Mouse (Mus musculus) olfactory bulb, adult 2 months (tissue): ENCODE results near the gene Kcnb1. TPM values are rescaled to one million over a fixed set of nuclear protein-coding genes. Genes with fewer than 3 reads are reported as not detected.

ENCODE experiments used
- H3K27ac ChIP-seq: fragments of 200-500 bp; 2 replicates; pipeline ENCODE4 v1.5.1; 2012; ENCODE audit warnings: low read depth, low read length; ENCODE audit not compliant: insufficient read depth
- H3K4me1 ChIP-seq: fragments of 200-500 bp; 2 replicates; pipeline ENCODE4 v1.6.1; 2012; ENCODE audit warnings: low read length; ENCODE audit not compliant: control insufficient read depth, insufficient read depth
- H3K4me3 ChIP-seq: fragments of 200-500 bp; 2 replicates; pipeline ENCODE4 v1.5.1; 2012; ENCODE audit warnings: mild to moderate bottlenecking, low read depth, low read length, moderate library complexity; ENCODE audit not compliant: insufficient read depth
- CTCF ChIP-seq: fragments of 200-500 bp; IDR thresholded peaks from 2 replicates; pipeline ENCODE4 v1.5.1; 2012; ENCODE audit warnings: low read depth, mild to moderate bottlenecking, low read length, moderate library complexity; ENCODE audit not compliant: insufficient read depth
- POLR2A ChIP-seq: fragments of 200-500 bp; IDR thresholded peaks from 2 replicates; pipeline ENCODE4 v1.6.1; 2012; ENCODE audit warnings: mild to moderate bottlenecking, low read depth, low read length, moderate library complexity; ENCODE audit not compliant: insufficient read depth
- WGBS: fragments of 180-500 bp; shearing (Covaris S2); methylation state at CpG from one replicate; pipeline ENCODE4 v1.1.7; 2018; 5-methylcytosine and 5-hydroxymethylcytosine counted together
- polyA plus RNA-seq: library from polyadenylated mRNA; stranded (reverse); fragments of >200 nt; gene quantifications from 2 replicates; pipeline ENCODE4 v1.2.4, GENCODE M21; 2012; ENCODE audit warnings: low replicate concordance; ENCODE audit not compliant: missing spikeins, insufficient read depth, insufficient read length

Kcnb1 gene
- polyA plus RNA-seq, 1 experiment, result 145 TPM

DNA sequence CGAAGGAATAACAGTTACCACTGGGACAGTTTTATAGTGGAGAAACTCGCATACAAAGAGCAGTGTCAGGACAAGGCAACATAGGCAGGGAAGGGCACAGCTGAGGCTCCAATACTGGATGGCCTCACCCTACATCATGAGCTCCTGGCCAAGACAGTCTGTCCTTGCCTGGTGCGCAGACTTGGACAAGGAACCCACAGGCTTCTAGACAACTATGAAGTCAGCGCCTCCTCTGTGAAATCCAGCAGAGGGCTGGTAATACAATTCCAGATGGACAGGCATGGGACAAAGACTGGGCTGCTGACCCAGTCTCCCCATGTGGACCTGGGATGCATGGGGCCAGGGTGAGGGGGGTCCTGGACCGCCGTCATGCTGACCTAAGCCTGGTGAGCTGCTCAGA, 34.2 kb upstream of the Kcnb1 start:
- 89% methylated on average over 6 of the region's 6 CpGs for WGBS
- H3K4me3 ChIP-seq, result no peak overlapping the region
- no peaks in the 10 kb centered on the region for H3K4me1 ChIP-seq
- no peak overlapping the region for H3K27ac ChIP-seq
- TF ChIP-seq POLR2A (no peak), CTCF (no peak)

- 22% methylated on average over 7 of the region's 7 CpGs for WGBS
- no peak; the same call in 1 of the 2 replicates for TF ChIP-seq CTCF
- TF ChIP-seq POLR2A, result no peak
Observed at GRCm38 (mm10) chr2:167222152-167222551, 32.2 kb upstream of the Kcnb1 start.

DNA sequence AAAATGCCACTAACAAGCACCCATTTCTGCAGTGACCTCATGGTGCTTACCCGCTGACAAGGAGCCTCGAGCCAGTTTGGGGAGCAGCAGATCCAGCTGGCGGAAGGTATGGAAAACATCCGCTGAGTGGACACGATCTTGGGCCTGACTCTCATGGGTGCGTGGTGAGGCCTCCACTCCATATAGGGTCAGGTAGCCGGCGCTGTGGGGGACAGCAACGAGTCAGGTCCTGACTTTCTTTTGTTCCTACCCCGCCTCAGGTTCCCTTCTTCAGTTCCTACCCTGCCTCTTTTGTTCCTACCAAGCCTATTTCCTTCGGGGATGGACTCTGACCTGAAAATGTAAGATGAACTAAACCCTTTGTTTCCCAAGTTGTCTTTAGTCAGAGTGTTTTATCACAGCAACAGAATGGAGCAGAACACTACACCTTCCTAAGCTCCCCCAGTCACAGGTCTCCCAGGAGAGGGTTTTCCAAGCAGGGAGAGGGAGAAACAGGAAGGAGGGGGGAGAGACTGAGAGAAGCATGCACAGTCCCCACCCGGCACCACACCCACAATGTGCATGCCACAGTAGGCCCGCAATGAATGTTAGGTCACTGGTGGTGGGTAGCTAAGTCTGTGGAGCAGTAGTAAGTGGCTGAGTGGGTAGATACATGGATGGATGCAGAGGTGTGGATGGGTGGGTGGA, 31.3 kb upstream of the Kcnb1 start:
- H3K4me3 ChIP-seq, result no peak overlapping the region
- TF ChIP-seq CTCF, result no peak
- TF ChIP-seq POLR2A, result no peak
- no peaks in the 10 kb centered on the region for H3K4me1 ChIP-seq
- 83% methylated on average over 13 of the region's 13 CpGs for WGBS
- H3K27ac ChIP-seq, result no peak overlapping the region

More at GRCm38 (mm10) chr2:167222152-167222551, 32.2 kb upstream of the Kcnb1 start:
- Histone ChIP-seq H3K4me3 (no peak overlapping the region), H3K4me1 (no peaks in the 10 kb centered on the region), H3K27ac (no peak overlapping the region)

GRCm38 (mm10) chr2:167220736-167221135, 30.8 kb upstream of the Kcnb1 start:
- TF ChIP-seq CTCF, result no peak
- no peak for TF ChIP-seq POLR2A
- no peaks in the 10 kb centered on the region for H3K4me1 ChIP-seq
- H3K27ac ChIP-seq, result no peak overlapping the region
- no peak overlapping the region for H3K4me3 ChIP-seq
- 89% methylated on average over 5 of the region's 5 CpGs for WGBS

- Histone ChIP-seq H3K27ac (no peak overlapping the region), H3K4me3 (no peak overlapping the region), H3K4me1 (no peaks in the 10 kb centered on the region)
- TF ChIP-seq POLR2A, result no peak
- peak; percentile 60 for TF ChIP-seq CTCF
- WGBS, result 30% methylated on average over 8 of the region's 8 CpGs
Observed at GRCm38 (mm10) chr2:167219154-167219775, 29.3 kb upstream of the Kcnb1 start.

DNA sequence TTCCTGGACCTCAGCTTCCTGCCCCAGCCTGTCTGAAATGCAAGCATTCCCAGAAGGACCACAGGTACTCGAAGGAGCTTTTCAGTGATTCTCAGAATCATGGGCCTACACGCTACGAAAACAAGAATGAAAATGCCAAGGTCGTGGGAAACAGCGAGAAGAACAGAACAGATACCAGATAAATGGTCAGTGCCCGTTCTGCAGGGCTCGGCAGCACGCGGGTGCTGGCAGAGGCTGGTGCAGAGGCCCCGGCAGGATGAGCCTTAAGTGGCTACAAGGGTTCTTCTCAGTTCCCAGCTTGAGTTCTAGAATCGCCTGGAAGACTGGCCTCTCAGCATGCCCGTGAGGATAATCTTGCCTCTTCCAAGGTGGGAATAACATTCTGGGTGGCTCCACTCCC, 23.7 kb upstream of the Kcnb1 start:
- WGBS, result 95% methylated on average over 12 of the region's 12 CpGs
- H3K4me1 ChIP-seq, result 0 out of 2 replicates have a peak, but pooled peaks cover 4% of the 10 kb centered on the region
- TF ChIP-seq POLR2A, result no peak
- no peak for TF ChIP-seq CTCF
- no peak overlapping the region for H3K27ac ChIP-seq
- no peak overlapping the region for H3K4me3 ChIP-seq

GRCm38 (mm10) chr2:167213076-167213475, 23.1 kb upstream of the Kcnb1 start:
- Histone ChIP-seq H3K4me3 (no peak overlapping the region), H3K27ac (no peak overlapping the region), H3K4me1 (0 out of 2 replicates have a peak, but pooled peaks cover 4% of the 10 kb centered on the region)
- no peak for TF ChIP-seq CTCF
- no peak for TF ChIP-seq POLR2A
- 89% methylated on average over 3 of the region's 3 CpGs for whole genome bisulfite sequencing

DNA sequence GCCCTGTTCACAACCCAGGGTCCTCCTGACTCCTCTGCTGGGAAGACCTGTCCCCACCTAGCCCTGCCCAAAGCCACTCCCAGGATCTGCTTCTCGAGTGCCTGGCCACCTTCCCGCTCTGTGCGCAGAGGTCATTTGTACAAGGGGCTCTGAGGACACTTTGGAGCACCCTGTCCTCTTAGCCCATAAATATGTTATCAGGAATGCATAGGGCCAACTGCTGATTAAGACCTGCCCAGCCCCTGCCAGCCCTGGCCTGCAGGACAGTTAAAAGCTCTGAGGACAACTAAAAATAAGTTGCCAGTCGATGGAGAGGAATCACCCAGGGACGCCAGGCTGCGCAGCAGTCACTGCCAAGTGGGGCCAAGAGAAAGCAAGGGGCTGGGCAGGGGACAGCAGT, 22.6 kb upstream of the Kcnb1 start:
- 94% methylated on average over 6 of the region's 6 CpGs for WGBS

GRCm38 (mm10) chr2:167212089-167212488, 22.1 kb upstream of the Kcnb1 start:
- TF ChIP-seq CTCF (no peak), POLR2A (no peak)
- WGBS, result 95% methylated on average over 3 of the region's 3 CpGs
- Histone ChIP-seq H3K27ac (no peak overlapping the region), H3K4me1 (0 out of 2 replicates have a peak, but pooled peaks cover 4% of the 10 kb centered on the region), H3K4me3 (no peak overlapping the region)

More for the DNA sequence above, 22.6 kb upstream of the Kcnb1 start:
- Histone ChIP-seq H3K4me3 (no peak overlapping the region), H3K4me1 (0 out of 2 replicates have a peak, but pooled peaks cover 4% of the 10 kb centered on the region), H3K27ac (no peak overlapping the region)
- TF ChIP-seq POLR2A, result no peak
- TF ChIP-seq CTCF, result no peak
